Mouse (Mus musculus): ENCODE results near the gene Smg7.

GRCm38 (mm10) chr1:152846856-152847255 is 55.6 kb downstream of the Smg7 start:
- TF ChIP-seq CTCF (IDR thresholded peaks at IDR 0.05; ENCODE audit: low read depth) = no peak
- TF ChIP-seq EP300 (IDR thresholded peaks at IDR 0.05; ENCODE audit: low read depth) = no peak
